Mouse (Mus musculus) liver, adult 2 months (tissue): ENCODE measurements around the gene Sh3rf3. TPM values are rescaled to one million over a fixed set of nuclear protein-coding genes. Genes with fewer than 3 reads are reported as not detected.

ENCODE experiments used
- DNase-seq: peaks from one replicate; pipeline ENCODE4 v3.0.0-alpha.2; 2011; ENCODE audit warnings: low read depth, low spot score; ENCODE audit errors: extremely low read depth
- H3K27ac ChIP-seq: fragments of 200-500 bp; replicated peaks from 2 replicates; pipeline ENCODE4 v1.5.1; 2012; ENCODE audit warnings: low read depth, mild to moderate bottlenecking, control low read depth, inconsistent platforms, low read length; ENCODE audit not compliant: insufficient read depth
- H3K27me3 ChIP-seq: fragments of 200-500 bp; 2 replicates; pipeline ENCODE4 v1.6.1; 2012; ENCODE audit warnings: mild to moderate bottlenecking, moderate library complexity, low read length, inconsistent platforms; ENCODE audit not compliant: control insufficient read depth, insufficient read depth
- H3K36me3 ChIP-seq: fragments of 200-500 bp; 2 replicates; pipeline ENCODE4 v1.6.1; 2012; ENCODE audit warnings: low read length, inconsistent platforms; ENCODE audit not compliant: control insufficient read depth, insufficient read depth
- H3K4me1 ChIP-seq: fragments of 200-500 bp; 2 replicates; pipeline ENCODE4 v1.6.1; 2011; ENCODE audit warnings: low read length; ENCODE audit not compliant: control insufficient read depth, insufficient read depth
- H3K4me3 ChIP-seq: fragments of 200-500 bp; 2 replicates; pipeline ENCODE4 v1.5.1; 2011; ENCODE audit warnings: low read depth, mild to moderate bottlenecking, control low read depth, low read length, moderate library complexity; ENCODE audit not compliant: insufficient read depth
- H3K79me2 ChIP-seq: fragments of 200-500 bp; 2 replicates; pipeline ENCODE4 v1.6.1; 2012; ENCODE audit warnings: inconsistent platforms, mild to moderate bottlenecking, low read length, moderate library complexity; ENCODE audit not compliant: control insufficient read depth, insufficient read depth
- H3K9ac ChIP-seq: fragments of 200-500 bp; 2 replicates; pipeline ENCODE4 v1.6.1; 2012; ENCODE audit warnings: low read depth, mild to moderate bottlenecking, control low read depth, inconsistent platforms, low read length
- CTCF ChIP-seq: fragments of 200-500 bp; IDR thresholded peaks from 2 replicates; pipeline ENCODE4 v1.5.1; 2011; ENCODE audit warnings: low read depth, low read length, control low read depth
- POLR2A ChIP-seq: fragments of 200-500 bp; IDR thresholded peaks from 2 replicates; pipeline ENCODE4 v1.6.1; 2011; ENCODE audit warnings: low read length, control low read depth; ENCODE audit not compliant: insufficient read depth; ENCODE audit errors: extremely low read depth
- WGBS: fragments of 180-500 bp; shearing (Covaris S2); methylation state at CpG from one replicate; pipeline ENCODE4 v1.1.7; 2018; 5-methylcytosine and 5-hydroxymethylcytosine counted together
- polyA plus RNA-seq: library from polyadenylated mRNA; depleted of rRNA; stranded (reverse); fragments of >200 nt; gene quantifications from 2 replicates; pipeline ENCODE4 v1.2.3, GENCODE M21; 2012
- total RNA-seq: library from RNA; depleted of rRNA; stranded (reverse); fragments of >200 nt; gene quantifications from 2 replicates; pipeline ENCODE4 v1.2.3, GENCODE M21; 2014

Gene Sh3rf3
- total and polyA plus RNA-seq, 2 experiments, result not detected

DNA sequence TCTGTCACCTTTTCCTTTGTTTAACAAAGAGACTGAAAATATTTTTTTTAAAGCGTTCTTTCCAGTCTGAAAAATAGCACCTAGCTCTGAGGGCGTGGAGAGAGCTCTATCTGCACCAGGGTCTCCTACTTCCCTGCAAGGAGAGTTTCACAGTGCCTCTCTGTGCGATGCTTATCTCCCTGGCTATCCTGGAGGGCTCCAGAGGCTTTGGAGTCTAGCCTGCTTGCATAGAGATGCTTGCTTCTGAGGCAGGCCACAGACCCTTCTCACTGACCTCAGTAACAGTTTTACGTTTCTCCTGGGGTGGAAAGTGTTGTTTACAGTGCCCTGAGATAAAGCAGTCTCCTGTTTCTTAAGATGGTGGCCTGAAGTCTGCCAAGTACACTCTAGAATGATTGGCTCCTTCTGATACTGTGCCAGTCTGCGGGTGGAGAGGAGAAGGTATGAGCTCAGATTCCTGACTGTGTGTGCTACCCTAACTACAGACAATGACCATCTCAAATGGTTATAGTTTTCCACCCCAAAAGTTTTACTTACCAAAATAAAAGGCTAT lies 42.1 kb downstream of the Sh3rf3 start:
- no peak overlapping the region for H3K9ac ChIP-seq
- no peak for DNase-seq
- no peak overlapping the region for H3K27ac ChIP-seq
- H3K27me3 ChIP-seq, result no peaks in the 10 kb centered on the region
- H3K4me3 ChIP-seq, result no peak overlapping the region
- WGBS, result 32% methylated on average over 5 of the region's 5 CpGs
- no peaks in the 10 kb centered on the region for H3K79me2 ChIP-seq
- no peaks in the 10 kb centered on the region for H3K4me1 ChIP-seq
- H3K36me3 ChIP-seq, result no peaks in the 10 kb centered on the region
- TF ChIP-seq POLR2A, result no peak

DNA sequence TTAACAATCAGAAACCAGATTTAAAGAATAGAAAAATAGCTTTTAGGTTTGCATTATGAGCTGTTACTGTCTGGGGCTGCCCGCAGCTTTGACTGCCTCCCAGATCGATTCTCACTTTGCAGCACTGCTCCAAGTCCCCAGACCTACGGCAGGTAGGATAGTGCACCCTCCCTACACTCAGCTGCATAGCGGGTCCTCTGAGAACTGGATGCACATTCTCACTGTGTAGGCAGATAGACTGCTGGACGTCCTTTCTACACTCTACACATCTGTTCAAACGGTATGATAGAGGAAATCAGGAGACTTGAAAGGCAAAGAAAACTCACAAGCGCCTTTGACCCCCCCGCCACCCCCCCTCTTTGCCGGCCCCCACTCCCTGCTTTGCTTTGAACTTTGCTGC lies 42.7 kb downstream of the Sh3rf3 start:
- no peak overlapping the region for H3K27ac ChIP-seq
- H3K27me3 ChIP-seq, result no peaks in the 10 kb centered on the region
- no peaks in the 10 kb centered on the region for H3K4me1 ChIP-seq
- WGBS, result 48% methylated on average over 9 of the region's 9 CpGs
- no peak overlapping the region for H3K9ac ChIP-seq
- H3K36me3 ChIP-seq, result no peaks in the 10 kb centered on the region
- H3K4me3 ChIP-seq, result no peak overlapping the region
- H3K79me2 ChIP-seq, result no peaks in the 10 kb centered on the region
- no peak for TF ChIP-seq POLR2A
- TF ChIP-seq CTCF, result no peak
- no peak for DNase-seq

GRCm38 (mm10) chr10:58856742-58857141 lies 43.6 kb downstream of the Sh3rf3 start:
- TF ChIP-seq CTCF (no peak), POLR2A (no peak)
- Histone ChIP-seq H3K4me3 (no peak overlapping the region), H3K27ac (no peak overlapping the region), H3K9ac (no peak overlapping the region), H3K4me1 (no peaks in the 10 kb centered on the region), H3K36me3 (no peaks in the 10 kb centered on the region), H3K27me3 (no peaks in the 10 kb centered on the region), H3K79me2 (no peaks in the 10 kb centered on the region)
- DNase-seq, result no peak

DNA sequence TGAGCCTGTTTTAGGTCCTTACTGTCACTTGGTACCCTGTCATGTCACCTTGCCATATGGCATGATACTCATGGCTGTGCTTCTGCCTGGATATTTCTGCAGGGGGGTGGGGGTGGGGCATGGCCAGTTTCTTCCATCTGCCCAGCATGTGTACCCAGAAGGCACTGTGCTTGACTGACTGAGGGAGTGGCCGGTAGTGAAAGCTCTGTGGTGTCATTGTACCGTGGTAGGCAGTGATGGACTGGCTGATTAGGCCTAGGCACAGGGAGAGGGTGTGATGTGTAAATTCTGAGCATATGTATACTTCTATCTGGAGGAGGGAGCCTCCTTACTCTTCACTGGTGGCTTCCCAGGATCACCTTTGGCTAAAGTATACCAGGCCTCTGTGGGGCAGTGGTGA lies 51.6 kb downstream of the Sh3rf3 start:
- no peak for DNase-seq
- Histone ChIP-seq H3K36me3 (no peaks in the 10 kb centered on the region), H3K9ac (no peak overlapping the region), H3K79me2 (no peaks in the 10 kb centered on the region), H3K27me3 (no peaks in the 10 kb centered on the region), H3K4me1 (no peaks in the 10 kb centered on the region), H3K27ac (no peak overlapping the region), H3K4me3 (no peak overlapping the region)
- TF ChIP-seq POLR2A, result no peak
- no peak for TF ChIP-seq CTCF
- 69% methylated on average over 2 of the region's 2 CpGs for WGBS

DNA sequence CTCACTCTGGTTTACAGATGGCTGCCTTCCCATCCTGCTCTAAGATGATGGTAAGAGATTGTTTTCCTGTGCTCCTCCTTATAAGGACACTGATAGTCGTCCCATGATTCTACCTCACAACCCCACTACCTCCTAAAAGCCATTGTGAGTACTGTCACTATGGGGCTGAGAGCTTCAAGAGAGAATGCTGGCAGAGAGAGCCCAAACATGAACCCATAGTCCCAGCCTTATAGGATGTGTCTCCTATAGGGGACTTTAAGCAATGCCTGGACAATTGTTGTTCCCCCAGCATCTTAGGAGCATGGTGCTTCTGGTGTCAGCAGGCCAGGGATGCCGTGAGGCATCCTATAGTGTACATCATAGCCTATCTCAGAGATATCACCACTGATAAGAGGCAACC lies 54.4 kb downstream of the Sh3rf3 start:
- H3K27ac ChIP-seq, result no peak overlapping the region
- H3K4me3 ChIP-seq, result no peak overlapping the region
- H3K79me2 ChIP-seq, result no peaks in the 10 kb centered on the region
- H3K36me3 ChIP-seq, result no peaks in the 10 kb centered on the region
- TF ChIP-seq CTCF, result no peak
- TF ChIP-seq POLR2A, result no peak
- H3K4me1 ChIP-seq, result no peaks in the 10 kb centered on the region
- 76% methylated on average over 2 of the region's 2 CpGs for WGBS
- H3K27me3 ChIP-seq, result no peaks in the 10 kb centered on the region
- no peak for DNase-seq
- no peak overlapping the region for H3K9ac ChIP-seq

- no peak overlapping the region for H3K9ac ChIP-seq
- 83% methylated on average over 1 of the region's 1 CpGs for WGBS
- no peaks in the 10 kb centered on the region for H3K4me1 ChIP-seq
- no peak overlapping the region for H3K4me3 ChIP-seq
- H3K27ac ChIP-seq, result no peak overlapping the region
- no peaks in the 10 kb centered on the region for H3K36me3 ChIP-seq
- no peak for TF ChIP-seq CTCF
- TF ChIP-seq POLR2A, result no peak
- H3K27me3 ChIP-seq, result no peaks in the 10 kb centered on the region
- DNase-seq, result no peak
- H3K79me2 ChIP-seq, result no peaks in the 10 kb centered on the region
Measured at GRCm38 (mm10) chr10:58869836-58870235, 56.7 kb downstream of the Sh3rf3 start.
